Mouse (Mus musculus) stomach, postnatal 0 days (tissue): Measurements from ENCODE around the gene Rab8b.

ENCODE experiments used
- CTCF ChIP-seq: IDR thresholded peaks from 2 replicates; pipeline ENCODE4 v1.5.1; 2016; ENCODE audit warnings: antibody characterized with exemption, low read depth, mild to moderate bottlenecking, moderate library complexity
- EP300 ChIP-seq: optimal IDR thresholded peaks from 2 replicates; pipeline ENCODE3; 2016; ENCODE audit warnings: antibody characterized with exemption

DNA sequence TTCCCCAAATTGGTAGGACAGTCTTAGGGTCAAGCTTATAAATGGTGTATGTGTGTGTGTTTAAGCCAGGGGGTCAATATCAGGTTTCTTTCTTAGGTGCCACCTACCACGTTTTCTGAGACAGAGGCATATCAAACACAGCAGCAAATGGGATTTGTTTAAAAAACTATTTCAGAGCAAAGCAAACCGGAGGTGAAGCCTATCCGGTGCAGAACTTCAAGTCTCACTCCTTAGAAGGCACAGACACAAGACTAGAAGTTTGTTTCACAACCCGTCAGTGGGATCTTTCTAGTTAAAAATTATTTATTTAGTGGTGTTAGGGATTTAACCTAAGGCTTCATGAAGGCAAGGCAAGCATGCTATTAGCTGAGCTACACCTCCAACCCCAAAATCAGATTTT, 25.7 kb upstream of the Rab8b start:
- no peak for TF ChIP-seq CTCF
- no peak for TF ChIP-seq EP300
